Mouse (Mus musculus) retina, embryonic 14.5 days (tissue): ENCODE data around the gene Dennd4b.
"Not testable (repeated sequence)": the region's sequence is repeated elsewhere in the genome, so short reads cannot be mapped to it uniquely, and the experiment has no call there.

Source experiments
- DNase-seq: peaks from one replicate; pipeline ENCODE4 v3.0.0-alpha.2; 2015; ENCODE audit warnings: low spot score

Dennd4b gene

GRCm38 (mm10) chr3:90265034-90265931 lies at the start of gene Dennd4b:
Dennd4b (plus strand) TSS chr3:90265185.
- peak; percentile 88 for DNase-seq

DNA sequence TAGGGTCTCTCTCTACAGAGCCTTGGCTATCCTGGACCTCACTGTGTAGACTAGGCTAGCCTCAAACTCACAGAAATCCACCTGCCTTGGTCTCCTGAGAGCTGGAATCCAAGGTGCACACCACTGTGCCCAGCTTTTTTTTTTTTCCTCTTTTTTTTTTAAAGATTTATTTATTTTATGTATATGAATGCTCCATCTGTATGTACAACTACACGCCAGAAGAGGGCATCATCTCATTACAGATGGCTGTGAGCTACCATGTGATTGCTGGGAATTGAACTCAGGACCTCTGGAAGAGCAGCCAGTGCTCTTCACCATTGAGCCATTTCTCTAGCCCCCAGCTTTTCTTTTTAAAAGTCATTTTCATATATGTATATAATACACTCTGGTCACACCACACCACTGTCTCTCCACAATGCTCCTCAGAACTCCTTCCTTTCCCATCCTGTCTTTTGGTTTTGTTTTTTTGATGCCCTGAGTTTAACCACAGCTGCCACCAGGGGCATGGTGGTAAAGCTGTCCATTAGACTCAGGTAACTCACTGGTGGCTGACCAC lies 49.1 kb upstream of the Dennd4b start:
- peak; percentile 19 for DNase-seq

DNA sequence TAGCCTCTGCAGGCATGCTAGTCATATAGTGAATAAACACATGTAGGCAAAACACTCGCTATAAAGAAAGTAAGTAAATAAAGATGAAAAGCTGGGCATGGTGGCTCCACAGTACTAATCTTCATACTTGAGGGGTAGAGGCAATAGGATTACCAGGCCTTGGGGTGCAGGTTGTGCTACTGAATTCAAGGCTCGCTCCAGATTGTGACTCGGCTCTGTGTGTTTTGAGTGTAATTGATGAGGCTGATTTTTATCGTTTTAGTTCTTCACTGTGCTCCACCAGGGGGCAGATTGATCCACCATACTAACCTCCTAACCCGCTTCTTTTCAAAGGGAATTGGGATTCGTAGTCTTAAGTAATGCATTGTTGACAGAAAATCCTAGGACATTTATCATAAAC lies 44.9 kb upstream of the Dennd4b start:
- DNase-seq: peak; percentile 85

GRCm38 (mm10) chr3:90220531-90220951 lies 44.4 kb upstream of the Dennd4b start:
- DNase-seq: peak; percentile 65

DNA sequence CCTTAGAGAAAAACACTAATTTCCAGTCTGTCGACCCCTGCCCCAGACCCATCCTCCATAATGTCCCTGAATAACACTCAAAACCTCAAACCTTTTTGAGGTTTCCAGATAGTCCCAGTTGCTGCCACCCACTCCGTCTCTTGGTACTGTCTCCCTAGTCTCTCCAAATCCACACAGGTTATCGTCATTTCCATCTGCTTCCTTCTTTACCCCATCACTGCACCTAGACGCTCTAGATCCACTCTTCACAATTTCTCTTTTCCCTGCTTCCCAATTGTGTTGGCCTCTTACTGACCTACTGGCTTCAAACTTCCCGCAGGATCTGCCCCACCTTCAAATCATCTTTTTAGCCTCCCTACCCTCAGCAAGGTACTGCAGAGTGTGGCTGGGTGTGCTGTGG lies 43.9 kb upstream of the Dennd4b start:
- no peak for DNase-seq

DNA sequence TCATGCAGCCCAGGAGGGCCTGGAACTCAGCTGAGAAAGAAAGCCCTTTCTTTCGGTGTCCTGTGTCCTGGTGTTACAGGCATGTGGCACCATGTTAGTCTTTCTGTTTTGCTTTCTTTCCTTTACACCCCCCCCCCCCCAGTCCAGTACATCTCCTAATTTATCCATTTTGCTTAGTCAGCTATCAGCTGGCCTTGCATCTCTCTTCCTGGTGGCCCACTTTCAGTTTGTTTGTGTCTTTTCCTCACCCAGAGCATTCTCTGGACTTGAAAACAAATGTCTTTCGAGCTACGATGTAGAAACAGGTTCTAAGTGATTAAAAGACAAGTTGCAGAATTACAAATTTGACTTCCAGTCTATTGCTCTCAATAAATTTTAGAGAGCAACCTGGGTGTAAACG lies 42.5 kb upstream of the Dennd4b start:
- no peak for DNase-seq

DNA sequence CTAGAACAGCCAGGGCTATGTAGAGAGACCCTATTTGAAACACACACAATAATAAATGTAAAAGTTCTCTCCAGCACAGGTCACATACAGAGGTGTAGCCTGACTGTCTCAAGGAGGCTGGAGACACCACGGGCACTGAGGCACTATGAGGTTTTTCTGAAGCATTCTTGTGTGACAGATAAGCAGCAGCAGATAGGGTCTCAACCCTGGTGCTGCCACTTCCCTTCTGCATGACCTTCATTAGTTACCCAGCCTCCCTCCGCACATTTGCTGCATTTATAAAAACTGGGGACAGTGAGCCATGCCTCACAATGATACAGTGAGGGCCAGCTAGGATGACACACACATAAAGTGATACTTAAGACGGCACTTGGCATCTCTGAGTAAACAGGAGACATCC lies 42.0 kb upstream of the Dennd4b start:
- no peak for DNase-seq

DNA sequence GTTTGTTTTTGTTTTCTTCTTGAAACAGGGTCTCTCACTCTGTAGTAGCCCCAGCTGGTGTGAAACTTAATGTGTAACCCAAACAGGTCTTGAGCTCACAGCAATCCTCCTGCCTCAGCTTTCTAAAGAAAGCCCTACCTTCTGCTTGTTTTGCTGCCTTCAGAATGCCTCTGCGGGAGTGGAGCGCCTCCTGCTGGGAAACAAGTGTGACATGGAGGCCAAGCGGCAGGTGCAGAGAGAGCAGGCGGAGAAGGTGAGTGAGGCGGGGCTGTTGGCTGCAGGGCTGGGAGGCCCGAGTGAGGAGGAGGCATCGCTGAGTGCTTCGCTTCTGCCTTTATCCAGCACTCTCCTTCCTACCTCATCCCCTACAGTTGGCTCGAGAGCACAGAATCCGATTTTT lies 40.7 kb upstream of the Dennd4b start:
- no peak for DNase-seq

DNA sequence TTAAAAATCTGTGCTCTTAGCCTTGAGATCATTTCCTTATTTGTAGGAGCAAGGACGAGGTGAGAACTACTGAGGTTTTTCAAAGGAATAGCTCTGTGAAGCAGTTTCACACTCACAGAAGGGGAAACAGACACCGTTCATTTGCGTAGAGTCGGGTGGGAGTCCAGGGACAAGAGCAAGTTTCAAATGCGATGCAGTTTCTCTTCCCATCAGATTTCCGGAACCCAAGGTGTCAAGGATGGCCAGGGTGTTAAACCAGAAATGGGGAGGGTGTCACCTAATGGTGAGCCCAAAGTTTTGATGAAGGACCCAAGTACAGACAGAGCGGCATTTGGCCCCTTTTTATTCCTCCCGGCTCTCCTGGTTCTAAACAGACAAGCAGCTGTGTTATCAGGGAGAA lies 33.9 kb upstream of the Dennd4b start:
- DNase-seq: no peak

- peak; percentile 93 for DNase-seq
Measured at GRCm38 (mm10) chr3:90231507-90232333, 33.3 kb upstream of the Dennd4b start, which contains the start of gene Jtb. Jtb (plus strand) TSS chr3:90231597.

- DNase-seq: no peak
Measured at GRCm38 (mm10) chr3:90241251-90241650, 23.7 kb upstream of the Dennd4b start.

GRCm38 (mm10) chr3:90241669-90242358 lies 23.2 kb upstream of the Dennd4b start:
- no peak for DNase-seq

DNA sequence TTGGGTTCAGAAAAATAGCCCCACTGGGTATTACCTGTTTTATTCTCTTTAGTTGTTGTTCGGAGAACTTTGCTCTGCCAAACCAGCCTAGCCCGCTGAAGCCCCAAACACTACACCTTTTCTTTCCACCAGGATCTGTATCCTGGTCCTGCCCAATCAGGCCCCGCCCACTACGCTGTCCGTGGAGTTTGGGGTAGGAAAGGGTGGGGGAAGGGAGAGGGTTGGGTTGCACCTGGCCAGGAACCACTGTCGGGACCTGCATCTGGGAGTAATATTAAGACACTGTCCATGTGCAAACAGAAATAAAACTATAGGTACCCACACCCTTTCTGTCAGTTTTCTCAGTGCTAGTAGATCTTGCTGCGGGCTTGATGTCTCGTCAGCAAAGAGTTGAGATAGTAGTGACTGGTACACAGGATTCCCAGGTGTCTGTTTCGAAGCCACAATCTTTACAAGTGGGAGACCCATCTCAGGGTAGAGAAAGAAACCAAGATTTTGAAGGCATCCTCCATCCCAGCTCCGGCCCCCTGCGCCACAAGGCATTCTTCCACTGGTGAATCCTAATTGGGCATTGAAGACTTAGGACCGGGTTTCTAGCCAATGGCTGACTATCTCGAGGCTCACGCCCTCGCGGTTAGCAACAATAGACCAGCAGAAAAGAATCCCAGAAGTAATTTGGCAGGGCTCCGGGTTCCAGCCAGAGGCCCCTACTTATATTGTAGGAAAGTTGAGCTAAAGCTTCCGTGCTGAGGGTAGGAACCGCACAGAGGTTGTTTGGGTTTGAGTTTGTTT lies 21.8 kb upstream of the Dennd4b start, which contains the start of gene Creb3l4:
Creb3l4 (minus strand) TSS at position 529 of the 792 bp plus-strand sequence.
- peak; percentile 80 for DNase-seq

DNA sequence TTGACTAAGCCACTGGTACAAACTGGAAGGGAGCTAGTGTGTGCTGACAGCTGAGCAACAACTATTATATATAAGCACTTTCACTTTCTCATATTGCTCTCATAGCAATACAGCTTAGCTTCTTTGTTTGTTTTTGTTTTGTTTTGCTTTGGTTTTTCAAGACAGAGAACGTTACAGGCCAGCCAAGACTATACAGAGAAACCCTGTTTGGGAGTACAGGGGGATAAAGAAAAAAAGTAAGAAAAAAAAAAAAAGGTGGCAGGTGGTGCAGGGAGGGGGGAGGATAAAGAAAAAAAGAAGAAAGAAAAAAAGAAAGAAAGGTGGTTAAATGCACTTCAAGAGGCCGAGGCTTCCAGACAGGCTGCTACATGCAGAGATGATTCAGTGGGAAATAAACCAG lies 19.6 kb upstream of the Dennd4b start:
- no peak for DNase-seq

GRCm38 (mm10) chr3:90247630-90247959 lies 17.4 kb upstream of the Dennd4b start:
- DNase-seq: no peak

DNA sequence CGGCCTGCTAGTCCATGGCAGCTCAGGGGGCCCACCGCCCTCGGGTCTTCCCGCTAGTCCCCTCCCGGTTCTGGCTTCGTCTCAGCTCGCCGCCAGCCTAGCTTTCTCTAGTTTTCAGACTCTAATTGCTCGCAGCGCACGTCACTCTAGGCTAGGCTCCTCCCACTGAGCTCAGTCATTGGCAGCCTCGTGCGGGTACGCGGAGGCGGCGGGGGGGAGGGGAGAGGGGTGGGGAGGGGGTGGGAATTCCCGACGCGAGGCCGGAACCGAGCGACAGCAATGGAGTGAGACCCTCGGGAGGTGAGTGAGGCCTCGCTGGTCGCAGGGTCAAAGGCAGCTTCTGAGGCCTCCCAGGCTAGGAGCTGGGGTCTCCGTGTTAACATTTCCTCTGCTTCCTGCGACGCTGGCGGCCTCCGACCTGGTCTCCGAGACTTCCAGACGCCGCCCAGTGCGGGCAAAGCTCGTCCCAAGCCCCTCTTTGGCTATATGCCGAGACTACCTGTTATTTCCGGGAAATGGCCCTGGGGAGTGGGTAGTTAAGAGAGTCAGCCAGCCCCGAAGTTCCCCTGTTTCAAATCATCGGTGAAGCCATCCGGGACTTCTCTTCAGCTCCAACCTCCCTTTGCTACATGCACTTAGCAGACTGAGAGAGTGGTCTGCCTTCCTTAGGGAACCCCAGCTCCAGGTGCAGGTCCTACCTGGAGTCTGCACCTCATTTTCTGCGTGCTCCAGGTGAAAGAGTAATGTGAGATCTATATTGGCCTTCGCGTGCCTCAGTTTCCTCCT lies 16.8 kb upstream of the Dennd4b start, which contains the start of gene Slc39a1:
Slc39a1 (plus strand) TSS at position 213 of the 786 bp plus-strand sequence.
- peak; percentile 98 for DNase-seq

DNA sequence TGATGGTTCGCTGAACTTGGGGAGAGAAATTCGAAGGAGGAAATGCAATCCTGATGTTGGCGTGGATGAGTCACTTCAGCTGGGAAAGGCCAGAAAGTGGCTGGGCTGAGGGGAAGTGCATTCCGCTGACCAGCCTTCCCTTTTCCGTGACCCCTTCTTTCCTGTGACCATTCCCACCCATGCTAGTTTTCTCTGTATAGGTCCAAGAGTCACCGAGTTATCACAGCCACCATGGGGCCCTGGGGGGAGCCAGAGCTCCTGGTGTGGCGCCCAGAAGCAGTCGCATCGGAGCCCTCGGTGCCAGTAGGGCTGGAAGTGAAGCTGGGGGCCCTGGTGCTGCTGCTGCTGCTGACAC lies 16.3 kb upstream of the Dennd4b start:
- peak; percentile 21 for DNase-seq

DNA sequence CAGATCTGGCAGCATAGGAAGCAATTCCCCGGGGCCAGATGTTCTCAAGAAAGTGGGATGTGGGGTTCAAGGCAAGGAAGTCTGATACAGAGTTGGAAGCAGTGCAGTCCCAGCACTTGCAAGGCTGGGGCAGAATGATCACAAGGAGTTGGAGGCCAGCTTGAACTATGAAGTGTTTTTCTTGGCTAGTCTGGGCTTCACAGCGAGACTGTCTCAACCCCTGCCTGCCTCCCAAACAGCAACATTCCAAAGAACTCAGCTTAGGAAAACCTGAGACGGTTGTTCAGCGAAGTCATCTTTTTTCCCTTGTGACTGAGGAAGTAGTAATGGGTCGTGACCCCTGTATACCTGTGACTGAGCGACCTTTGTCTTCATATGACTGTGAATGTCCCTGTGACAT lies 14.2 kb upstream of the Dennd4b start:
- DNase-seq: no peak

DNA sequence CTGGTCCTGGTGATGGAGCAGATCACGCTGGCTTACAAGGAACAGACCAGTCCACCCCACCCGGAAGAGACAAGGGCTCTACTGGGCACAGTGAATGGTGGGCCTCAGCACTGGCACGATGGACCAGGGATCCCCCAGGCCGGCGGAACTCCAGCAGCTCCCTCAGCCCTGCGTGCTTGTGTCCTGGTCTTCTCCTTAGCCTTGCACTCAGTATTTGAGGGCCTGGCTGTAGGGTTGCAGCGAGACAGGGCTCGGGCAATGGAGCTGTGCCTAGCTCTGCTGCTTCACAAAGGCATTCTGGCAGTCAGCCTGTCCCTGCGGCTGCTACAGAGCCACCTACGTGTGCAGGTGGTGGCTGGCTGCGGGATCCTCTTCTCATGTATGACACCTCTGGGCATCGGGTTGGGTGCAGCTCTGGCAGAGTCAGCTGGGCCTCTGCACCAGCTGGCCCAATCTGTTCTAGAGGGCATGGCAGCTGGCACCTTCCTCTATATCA lies 13.2 kb upstream of the Dennd4b start:
- DNase-seq: not testable (repeated sequence)

DNA sequence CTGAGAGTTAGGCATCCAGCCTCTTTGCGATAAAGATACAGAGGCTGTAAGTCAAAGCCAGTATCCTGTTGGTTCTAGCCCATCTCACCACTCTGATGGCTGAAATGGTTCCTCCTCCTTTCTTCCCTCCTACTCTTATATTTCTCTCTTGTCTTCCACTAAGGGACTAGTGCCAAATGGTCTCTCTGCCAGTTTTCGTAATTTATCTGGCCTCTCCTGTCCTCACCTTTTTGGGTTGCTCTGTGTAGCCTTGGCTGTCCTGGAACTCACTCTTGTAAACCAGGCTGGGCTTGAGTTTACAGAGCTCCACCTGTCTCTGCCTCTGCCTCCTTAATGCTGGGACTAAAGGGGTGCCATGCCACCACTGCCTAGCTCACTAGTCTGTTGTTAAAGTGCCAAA lies 12.3 kb upstream of the Dennd4b start:
- not testable (repeated sequence) for DNase-seq
